Mouse (Mus musculus): ENCODE measurements at regions not wholly inside any gene's neighbourhood (a gene's known extent, or its start where the extent isn't known, plus 50 kb on each side); places are given as distances from the start of the nearest gene placed in this dataset.
"Not testable (repeated sequence)": the region's sequence is repeated elsewhere in the genome, so short reads cannot be mapped to it uniquely, and the experiment has no call there.

GRCm38 (mm10) chr14:54148121-54148520 is 105.8 kb downstream of the Dad1 start:
- no peak overlapping the region for H3K4me3 ChIP-seq
- no peak overlapping the region for H3K9ac ChIP-seq
- no peaks in the 10 kb centered on the region for H3K36me3 ChIP-seq
- ATAC-seq (ENCODE audit: insufficient number of reproducible peaks, insufficient read depth, low FRiP score, low TSS enrichment), result no peak
- peaks cover 6% of the 10 kb centered on the region for H3K4me1 ChIP-seq
- no peaks in the 10 kb centered on the region for H3K27me3 ChIP-seq
- no peaks in the 10 kb centered on the region for H3K9me3 ChIP-seq
- 92% methylated on average over 4 of the region's 4 CpGs for WGBS
- H3K4me2 ChIP-seq (replicated peaks), result no peak overlapping the region
- no peak overlapping the region for H3K27ac ChIP-seq

- Histone ChIP-seq H3K4me1 (peaks cover 6% of the 10 kb centered on the region), H3K4me3 (no peak overlapping the region), H3K27me3 (no peaks in the 10 kb centered on the region), H3K36me3 (no peaks in the 10 kb centered on the region), H3K9me3 (no peaks in the 10 kb centered on the region), H3K9ac (no peak overlapping the region), H3K27ac (no peak overlapping the region), H3K4me2 (replicated peaks) (no peak overlapping the region)
- ATAC-seq (ENCODE audit: insufficient number of reproducible peaks, insufficient read depth, low FRiP score, low TSS enrichment), result no peak
- WGBS, result 72% methylated on average over 6 of the region's 7 CpGs
Measured at GRCm38 (mm10) chr14:54147546-54147945, 106.4 kb downstream of the Dad1 start.

- 47% methylated on average over 11 of the region's 11 CpGs for WGBS
- no peak overlapping the region for H3K4me2 ChIP-seq (replicated peaks)
- no peaks in the 10 kb centered on the region for H3K27me3 ChIP-seq
- H3K36me3 ChIP-seq, result no peaks in the 10 kb centered on the region
- no peak overlapping the region for H3K9ac ChIP-seq
- no peaks in the 10 kb centered on the region for H3K9me3 ChIP-seq
- no peak for ATAC-seq (ENCODE audit: insufficient number of reproducible peaks, insufficient read depth, low FRiP score, low TSS enrichment)
- no peak overlapping the region for H3K4me3 ChIP-seq
- no peak overlapping the region for H3K27ac ChIP-seq
- H3K4me1 ChIP-seq, result peaks cover 6% of the 10 kb centered on the region
Measured at GRCm38 (mm10) chr14:54145743-54146741, 107.9 kb downstream of the Dad1 start.

GRCm38 (mm10) chr14:54143828-54144227 is 110.1 kb downstream of the Dad1 start:
- 58% methylated on average over 1 of the region's 1 CpGs for WGBS
- H3K27me3 ChIP-seq, result no peaks in the 10 kb centered on the region

GRCm38 (mm10) chr14:54138288-54138687 is 115.6 kb downstream of the Dad1 start:
- H3K27ac ChIP-seq, result no peak overlapping the region
- no peaks in the 10 kb centered on the region for H3K9me3 ChIP-seq
- H3K36me3 ChIP-seq, result no peaks in the 10 kb centered on the region
- H3K9ac ChIP-seq, result no peak overlapping the region
- H3K4me2 ChIP-seq (replicated peaks), result no peak overlapping the region
- H3K4me1 ChIP-seq, result no peaks in the 10 kb centered on the region
- H3K27me3 ChIP-seq, result no peaks in the 10 kb centered on the region
- 86% methylated on average over 3 of the region's 3 CpGs for WGBS
- no peak for ATAC-seq (ENCODE audit: insufficient number of reproducible peaks, insufficient read depth, low FRiP score, low TSS enrichment)
- H3K4me3 ChIP-seq, result no peak overlapping the region

More at GRCm38 (mm10) chr14:54143828-54144227, 110.1 kb downstream of the Dad1 start:
- H3K4me1 ChIP-seq, result peaks cover 6% of the 10 kb centered on the region
- ATAC-seq (ENCODE audit: insufficient number of reproducible peaks, insufficient read depth, low FRiP score, low TSS enrichment), result no peak
- no peak overlapping the region for H3K4me3 ChIP-seq
- no peak overlapping the region for H3K9ac ChIP-seq
- H3K36me3 ChIP-seq, result no peaks in the 10 kb centered on the region
- H3K4me2 ChIP-seq (replicated peaks), result no peak overlapping the region
- no peak overlapping the region for H3K27ac ChIP-seq
- H3K9me3 ChIP-seq, result no peaks in the 10 kb centered on the region

- Histone ChIP-seq H3K9ac (no peak overlapping the region), H3K27ac (no peak overlapping the region), H3K36me3 (no peaks in the 10 kb centered on the region), H3K4me2 (replicated peaks) (no peak overlapping the region), H3K4me1 (no peaks in the 10 kb centered on the region), H3K9me3 (no peaks in the 10 kb centered on the region), H3K4me3 (no peak overlapping the region), H3K27me3 (no peaks in the 10 kb centered on the region)
- no peak for ATAC-seq (ENCODE audit: insufficient number of reproducible peaks, insufficient read depth, low FRiP score, low TSS enrichment)
- WGBS, result 78% methylated on average over 3 of the region's 3 CpGs
Measured at GRCm38 (mm10) chr14:54136538-54136937, 117.4 kb downstream of the Dad1 start.

- H3K9ac ChIP-seq, result no peak overlapping the region
- H3K4me2 ChIP-seq (replicated peaks), result no peak overlapping the region
- no peak overlapping the region for H3K27ac ChIP-seq
- no peaks in the 10 kb centered on the region for H3K27me3 ChIP-seq
- ATAC-seq (ENCODE audit: insufficient number of reproducible peaks, insufficient read depth, low FRiP score, low TSS enrichment), result no peak
- H3K4me1 ChIP-seq, result peaks cover 7% of the 10 kb centered on the region
- 60% methylated on average over 4 of the region's 4 CpGs for WGBS
- H3K36me3 ChIP-seq, result no peaks in the 10 kb centered on the region
- no peaks in the 10 kb centered on the region for H3K9me3 ChIP-seq
- no peak overlapping the region for H3K4me3 ChIP-seq
Measured at GRCm38 (mm10) chr14:54128334-54128733, 125.6 kb downstream of the Dad1 start.

GRCm38 (mm10) chr14:54125510-54125909 is 128.4 kb downstream of the Dad1 start:
- peak; percentile 28; the same call in 1 of the 2 replicates for ATAC-seq (ENCODE audit: insufficient number of reproducible peaks, insufficient read depth, low FRiP score, low TSS enrichment)
- H3K27ac ChIP-seq, result no peak overlapping the region

GRCm38 (mm10) chr14:54121973-54122372 is 131.9 kb downstream of the Dad1 start:
- 68% methylated on average over 7 of the region's 7 CpGs for WGBS
- no peak for ATAC-seq (ENCODE audit: insufficient number of reproducible peaks, insufficient read depth, low FRiP score, low TSS enrichment)
- H3K27ac ChIP-seq, result no peak overlapping the region
- H3K36me3 ChIP-seq, result no peaks in the 10 kb centered on the region
- no peaks in the 10 kb centered on the region for H3K9me3 ChIP-seq
- H3K27me3 ChIP-seq, result no peaks in the 10 kb centered on the region
- H3K4me1 ChIP-seq, result peaks cover 7% of the 10 kb centered on the region
- no peak overlapping the region for H3K4me2 ChIP-seq (replicated peaks)
- H3K9ac ChIP-seq, result no peak overlapping the region
- H3K4me3 ChIP-seq, result no peak overlapping the region

More at GRCm38 (mm10) chr14:54125510-54125909, 128.4 kb downstream of the Dad1 start:
- Histone ChIP-seq H3K4me2 (replicated peaks) (no peak overlapping the region), H3K9me3 (no peaks in the 10 kb centered on the region), H3K4me1 (peaks cover 7% of the 10 kb centered on the region), H3K4me3 (no peak overlapping the region), H3K27me3 (no peaks in the 10 kb centered on the region), H3K9ac (no peak overlapping the region), H3K36me3 (no peaks in the 10 kb centered on the region)

GRCm38 (mm10) chr14:54121340-54121739 is 132.6 kb downstream of the Dad1 start:
- Histone ChIP-seq H3K27me3 (no peaks in the 10 kb centered on the region), H3K4me1 (peaks cover 7% of the 10 kb centered on the region), H3K36me3 (no peaks in the 10 kb centered on the region), H3K9me3 (no peaks in the 10 kb centered on the region), H3K4me3 (no peak overlapping the region), H3K9ac (no peak overlapping the region), H3K4me2 (replicated peaks) (no peak overlapping the region), H3K27ac (no peak overlapping the region)
- WGBS, result 75% methylated on average over 4 of the region's 4 CpGs
- ATAC-seq (ENCODE audit: insufficient number of reproducible peaks, insufficient read depth, low FRiP score, low TSS enrichment), result no peak

GRCm38 (mm10) chr14:54120194-54120593 is 133.7 kb downstream of the Dad1 start:
- H3K4me1 ChIP-seq, result peaks cover 3% of the 10 kb centered on the region
- WGBS, result 88% methylated on average over 5 of the region's 5 CpGs
- no peaks in the 10 kb centered on the region for H3K9me3 ChIP-seq
- no peaks in the 10 kb centered on the region for H3K27me3 ChIP-seq
- H3K27ac ChIP-seq, result no peak overlapping the region
- no peak overlapping the region for H3K4me2 ChIP-seq (replicated peaks)
- ATAC-seq (ENCODE audit: insufficient number of reproducible peaks, insufficient read depth, low FRiP score, low TSS enrichment), result no peak
- no peaks in the 10 kb centered on the region for H3K36me3 ChIP-seq
- H3K4me3 ChIP-seq, result no peak overlapping the region
- H3K9ac ChIP-seq, result no peak overlapping the region

- not testable (repeated sequence) for H3K9ac ChIP-seq; H3K9me3 ChIP-seq; H3K36me3 ChIP-seq; ATAC-seq (ENCODE audit: insufficient number of reproducible peaks, insufficient read depth, low FRiP score, low TSS enrichment); H3K4me1 ChIP-seq; H3K27ac ChIP-seq; H3K4me3 ChIP-seq; H3K4me2 ChIP-seq (replicated peaks); H3K27me3 ChIP-seq
- WGBS, result 98% methylated on average over 8 of the region's 8 CpGs
Measured at GRCm38 (mm10) chr14:54117607-54118006, 136.3 kb downstream of the Dad1 start.

Data from embryonic facial prominence, embryonic 12.5 days (tissue).